Mouse (Mus musculus): ENCODE data around the gene 2310057M21Rik.
"Not testable (repeated sequence)": the region's sequence is repeated elsewhere in the genome, so short reads cannot be mapped to it uniquely, and the experiment has no call there.

2310057M21Rik gene

DNA sequence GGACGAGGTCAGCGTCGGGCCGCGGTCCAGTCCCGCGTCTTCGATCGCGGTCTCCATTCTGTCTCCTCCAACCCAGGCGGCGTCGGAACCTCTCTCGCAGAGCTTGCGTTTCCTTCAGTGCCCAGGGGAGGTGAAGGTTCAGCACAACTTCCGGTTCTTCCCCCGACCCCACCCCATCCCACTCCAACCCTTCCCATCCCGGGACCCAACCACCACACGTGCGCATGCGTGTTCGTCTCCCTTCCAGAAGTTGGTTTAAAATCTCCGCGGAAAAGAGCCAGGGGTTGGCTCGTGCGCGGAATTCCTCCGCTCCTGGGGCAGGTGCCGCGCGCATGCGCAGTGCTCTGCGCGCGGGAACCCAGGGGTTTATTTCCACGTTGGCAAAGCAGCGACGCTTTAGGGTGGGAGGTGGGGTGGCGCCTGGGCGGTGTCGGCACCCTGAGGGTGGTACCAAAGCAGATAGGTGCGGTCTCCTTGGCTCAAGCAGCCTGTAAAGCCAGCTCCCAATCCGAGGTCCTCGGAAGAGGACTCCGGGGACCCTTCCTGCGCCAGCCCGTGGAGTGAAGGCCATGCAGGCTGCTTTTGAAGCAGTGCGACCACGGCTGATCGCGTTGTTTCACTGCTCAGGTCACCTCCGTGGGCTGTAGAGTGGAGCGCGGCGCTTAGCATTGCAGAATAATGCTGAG lies at the start of gene 2310057M21Rik:
Gene 2310057M21Rik (minus strand): TSS at position 145 of the 686 bp plus-strand sequence.
- in situ Hi-C loops (cut with MboI; ENCODE audit: low pct_unique_long_range_greater_than_20kb in 1 of 2, low sequenced_read_pairs in 2 of 2, unreplicated experiment in 1 of 2), result no loop called here

DNA sequence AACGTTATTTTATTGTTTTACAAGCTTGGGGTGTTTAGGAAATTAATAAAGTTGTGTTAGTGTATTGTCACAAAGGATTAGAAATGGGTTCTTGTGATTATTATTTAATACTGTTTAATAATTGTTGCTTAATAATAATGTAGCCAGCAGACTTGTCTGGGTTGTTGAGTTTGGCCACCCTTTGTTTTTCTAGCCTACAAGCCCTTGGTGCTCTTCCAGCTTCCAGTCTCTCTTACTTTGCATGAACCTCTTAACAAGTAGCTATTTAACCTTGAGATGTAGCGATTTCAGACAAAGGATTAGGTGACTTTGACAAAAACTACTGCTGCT lies 49.3 kb upstream of the 2310057M21Rik start:
- in situ Hi-C loops (cut with MboI; ENCODE audit: low pct_unique_long_range_greater_than_20kb in 1 of 2, low sequenced_read_pairs in 2 of 2, unreplicated experiment in 1 of 2), result no loop called here

DNA sequence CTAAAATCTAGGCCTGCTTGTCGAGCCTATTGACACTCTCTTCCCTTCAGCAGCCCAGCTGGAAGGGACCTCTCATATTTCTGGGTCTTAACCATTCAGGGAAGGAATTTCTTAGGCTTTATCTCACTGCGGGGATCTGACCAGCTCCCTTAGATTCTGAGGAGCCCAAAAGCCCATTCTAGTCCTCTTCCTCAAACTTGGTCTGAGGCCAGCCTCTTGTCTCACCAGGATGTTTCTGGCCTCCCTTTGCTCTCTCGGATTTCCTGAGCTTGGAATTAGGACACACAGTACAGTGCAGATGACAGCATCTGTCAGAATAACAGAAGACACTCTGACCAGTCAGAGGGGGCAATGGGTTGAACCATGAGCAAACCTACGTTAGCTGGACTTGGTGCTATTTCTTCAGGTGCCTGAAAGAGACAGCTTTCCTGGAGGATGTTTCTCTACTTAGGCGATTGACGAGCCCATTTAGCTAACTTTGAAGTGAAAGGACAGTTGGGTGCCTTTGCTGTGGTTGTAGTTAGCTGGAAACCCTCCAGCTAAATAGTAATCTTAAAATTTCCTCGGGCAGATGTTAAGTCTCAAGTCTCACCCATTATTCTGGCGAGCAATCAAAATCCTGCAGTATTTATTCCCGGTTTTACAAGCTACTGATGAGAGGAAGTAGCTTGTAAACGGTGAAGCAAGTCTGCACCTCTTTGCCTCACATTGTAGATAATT lies 48.8 kb upstream of the 2310057M21Rik start:
- in situ Hi-C loops (cut with MboI; ENCODE audit: low pct_unique_long_range_greater_than_20kb in 1 of 2, low sequenced_read_pairs in 2 of 2, unreplicated experiment in 1 of 2), result no loop called here

DNA sequence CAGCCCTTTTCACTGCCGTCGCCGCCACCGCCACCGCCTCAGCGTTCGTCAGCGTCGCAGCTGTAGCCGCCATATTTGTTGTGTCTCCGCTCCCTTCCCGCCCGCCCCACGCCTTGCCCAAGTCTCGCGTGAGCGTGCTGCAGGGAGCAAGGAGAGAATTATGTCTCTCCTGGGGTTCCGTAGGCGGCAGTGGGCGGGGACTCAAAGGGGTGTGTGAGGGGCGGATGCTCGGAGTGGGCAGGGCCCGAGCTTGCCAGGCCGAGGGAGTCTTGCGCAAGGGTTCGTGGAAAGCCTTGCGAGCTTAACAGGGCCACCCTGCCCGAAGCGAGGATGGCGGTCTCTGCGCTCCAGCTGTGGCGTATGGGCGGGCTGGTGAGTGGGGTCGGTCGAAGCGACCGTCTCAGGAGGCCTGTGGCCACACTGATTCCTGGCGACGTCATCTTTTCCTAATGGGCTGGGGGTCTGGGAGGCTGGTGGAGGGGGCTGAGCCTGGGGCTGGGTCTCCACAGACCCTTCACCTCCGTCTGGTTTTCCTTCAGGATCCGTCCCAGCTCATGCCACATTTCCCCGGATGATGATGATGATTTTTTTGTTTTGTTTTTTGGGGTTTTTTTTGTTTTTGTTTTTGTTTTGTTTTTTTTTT lies 48.0 kb upstream of the 2310057M21Rik start, which contains the start of the genes Ikzf5 and Acadsb:
Gene Ikzf5 (minus strand): TSS at position 106 of the 643 bp plus-strand sequence.
Gene Acadsb (plus strand): TSS at position 186 of the 643 bp plus-strand sequence.
- in situ Hi-C loops (cut with MboI; ENCODE audit: low pct_unique_long_range_greater_than_20kb in 1 of 2, low sequenced_read_pairs in 2 of 2, unreplicated experiment in 1 of 2), result no loop called here

DNA sequence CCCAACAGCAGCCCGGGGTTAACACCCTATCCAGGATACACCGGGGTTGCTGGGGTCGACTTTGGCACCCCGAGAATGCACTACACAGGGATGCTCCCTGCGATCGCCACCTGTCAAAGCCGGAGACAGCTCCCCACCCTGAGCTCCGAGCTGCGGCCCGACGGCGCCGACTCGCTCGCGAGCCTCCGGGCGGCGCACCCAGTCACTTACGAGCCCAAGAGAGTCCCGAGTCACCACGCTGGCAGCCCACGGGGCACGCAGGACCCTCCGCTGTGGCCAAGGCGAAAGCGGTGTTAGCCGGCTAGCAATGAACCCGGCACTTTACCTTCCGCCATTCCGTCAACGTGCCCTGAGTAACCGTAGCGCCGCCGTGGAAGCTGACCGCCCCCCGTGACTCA lies 47.4 kb upstream of the 2310057M21Rik start:
- in situ Hi-C loops (cut with MboI; ENCODE audit: low pct_unique_long_range_greater_than_20kb in 1 of 2, low sequenced_read_pairs in 2 of 2, unreplicated experiment in 1 of 2), result no loop called here

DNA sequence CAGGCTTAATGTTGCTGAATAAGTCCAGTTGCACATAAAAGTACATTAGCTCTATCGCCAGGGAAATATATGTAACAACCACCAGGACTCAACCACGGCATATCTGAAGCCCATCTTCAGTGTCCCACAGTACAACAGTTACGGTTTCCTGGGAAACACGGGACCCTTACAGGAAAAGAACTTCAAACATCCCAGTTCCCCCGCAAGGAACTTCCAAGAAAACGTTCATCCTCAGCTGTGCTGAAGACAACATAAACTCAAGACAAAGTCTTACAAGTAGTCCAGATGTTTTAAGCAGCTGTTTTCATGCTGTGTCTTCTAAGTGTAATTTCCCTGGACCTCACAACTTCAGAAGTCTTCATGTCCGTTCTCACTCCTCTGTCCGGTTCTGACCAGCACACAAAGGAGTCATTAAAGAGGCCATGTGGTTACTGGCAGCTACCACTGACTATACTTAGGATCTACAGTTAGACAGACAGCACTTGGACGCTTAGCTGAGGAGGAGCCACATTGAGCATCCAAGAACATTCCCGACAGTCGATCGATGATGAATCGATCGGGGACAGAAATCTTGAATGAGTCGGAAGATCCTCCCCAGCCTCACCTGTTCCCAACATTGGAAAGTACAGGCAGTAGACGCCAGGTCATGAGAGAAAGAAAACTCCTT lies 46.9 kb upstream of the 2310057M21Rik start:
- in situ Hi-C loops (cut with MboI; ENCODE audit: low pct_unique_long_range_greater_than_20kb in 1 of 2, low sequenced_read_pairs in 2 of 2, unreplicated experiment in 1 of 2), result no loop called here

DNA sequence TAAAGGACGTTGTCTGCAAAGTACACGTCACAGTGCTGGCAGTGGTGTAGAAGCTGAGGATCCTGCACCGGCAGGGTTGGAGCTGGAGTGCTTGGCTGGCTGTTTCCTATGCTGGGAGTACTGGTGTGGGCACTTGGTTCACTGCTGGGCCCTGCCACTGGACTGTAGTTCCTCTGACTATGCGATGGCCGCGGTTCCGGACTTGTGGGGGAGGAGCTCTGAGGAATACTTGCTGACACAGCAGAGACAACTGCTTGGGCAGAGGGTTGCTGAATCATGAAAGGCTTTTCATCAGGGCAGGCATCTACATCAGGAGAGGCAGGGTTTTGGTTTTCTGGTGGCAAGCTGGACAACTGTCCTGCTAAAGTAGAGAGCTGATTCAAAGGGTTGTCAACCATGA lies 29.2 kb upstream of the 2310057M21Rik start:
- in situ Hi-C loops (cut with MboI; ENCODE audit: low pct_unique_long_range_greater_than_20kb in 1 of 2, low sequenced_read_pairs in 2 of 2, unreplicated experiment in 1 of 2), result not testable (repeated sequence)

DNA sequence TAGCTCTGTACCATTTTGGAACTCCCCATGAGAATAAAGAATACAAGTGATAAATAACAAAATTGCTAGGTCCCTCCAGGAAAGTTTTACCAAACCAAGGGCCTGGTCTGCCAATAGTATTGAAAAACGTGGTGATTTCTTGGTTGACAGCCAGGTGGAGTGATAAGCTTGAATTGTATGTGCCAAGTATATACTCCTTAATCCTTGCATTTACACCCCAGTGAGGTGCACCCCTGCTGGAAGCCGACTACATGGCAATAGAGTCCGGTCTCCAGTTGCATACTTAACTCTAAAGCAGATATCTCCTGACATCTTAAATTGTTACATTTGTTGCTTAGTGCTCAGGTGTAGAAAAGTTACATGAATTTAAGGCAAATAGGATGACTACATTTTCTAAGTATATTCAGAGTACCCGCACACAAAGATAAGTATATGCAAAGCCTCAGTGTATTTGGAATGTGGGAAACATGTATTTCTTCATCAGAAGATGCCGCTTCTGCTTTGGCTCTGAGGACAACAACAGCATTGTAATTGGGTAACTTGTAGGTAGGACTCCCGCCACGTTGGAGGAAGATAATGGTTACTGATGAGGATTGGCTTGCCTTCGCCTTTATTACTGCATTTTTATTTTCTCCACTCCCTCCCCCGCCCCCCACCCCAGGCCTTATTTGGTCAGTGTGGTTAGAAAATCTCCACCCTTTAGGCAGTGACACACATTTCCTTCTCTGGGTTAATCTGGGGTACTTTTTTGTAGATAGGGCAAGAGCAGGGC lies 9.5 kb upstream of the 2310057M21Rik start:
- in situ Hi-C loops (cut with MboI; ENCODE audit: low pct_unique_long_range_greater_than_20kb in 1 of 2, low sequenced_read_pairs in 2 of 2, unreplicated experiment in 1 of 2), result no loop called here

DNA sequence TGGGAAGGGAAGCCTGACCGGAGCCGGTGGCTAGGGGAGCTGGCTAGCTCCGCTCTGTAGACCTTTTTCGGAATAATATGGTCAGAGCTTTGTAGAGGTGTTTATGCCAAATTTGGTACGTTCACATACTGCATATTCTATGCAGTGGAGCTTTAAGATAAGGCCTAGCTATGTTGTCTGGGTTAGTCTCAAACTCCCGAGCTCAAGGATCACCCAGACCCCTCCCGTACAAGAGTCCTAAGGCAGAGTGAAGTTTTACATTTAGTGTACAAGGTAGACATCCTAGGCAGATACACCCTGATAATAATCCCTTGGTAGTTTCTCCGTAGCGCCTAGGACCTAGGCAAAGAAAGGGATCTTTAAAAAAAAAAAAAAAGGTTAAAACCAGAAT lies 8.9 kb upstream of the 2310057M21Rik start:
- in situ Hi-C loops (cut with MboI; ENCODE audit: low pct_unique_long_range_greater_than_20kb in 1 of 2, low sequenced_read_pairs in 2 of 2, unreplicated experiment in 1 of 2), result no loop called here

DNA sequence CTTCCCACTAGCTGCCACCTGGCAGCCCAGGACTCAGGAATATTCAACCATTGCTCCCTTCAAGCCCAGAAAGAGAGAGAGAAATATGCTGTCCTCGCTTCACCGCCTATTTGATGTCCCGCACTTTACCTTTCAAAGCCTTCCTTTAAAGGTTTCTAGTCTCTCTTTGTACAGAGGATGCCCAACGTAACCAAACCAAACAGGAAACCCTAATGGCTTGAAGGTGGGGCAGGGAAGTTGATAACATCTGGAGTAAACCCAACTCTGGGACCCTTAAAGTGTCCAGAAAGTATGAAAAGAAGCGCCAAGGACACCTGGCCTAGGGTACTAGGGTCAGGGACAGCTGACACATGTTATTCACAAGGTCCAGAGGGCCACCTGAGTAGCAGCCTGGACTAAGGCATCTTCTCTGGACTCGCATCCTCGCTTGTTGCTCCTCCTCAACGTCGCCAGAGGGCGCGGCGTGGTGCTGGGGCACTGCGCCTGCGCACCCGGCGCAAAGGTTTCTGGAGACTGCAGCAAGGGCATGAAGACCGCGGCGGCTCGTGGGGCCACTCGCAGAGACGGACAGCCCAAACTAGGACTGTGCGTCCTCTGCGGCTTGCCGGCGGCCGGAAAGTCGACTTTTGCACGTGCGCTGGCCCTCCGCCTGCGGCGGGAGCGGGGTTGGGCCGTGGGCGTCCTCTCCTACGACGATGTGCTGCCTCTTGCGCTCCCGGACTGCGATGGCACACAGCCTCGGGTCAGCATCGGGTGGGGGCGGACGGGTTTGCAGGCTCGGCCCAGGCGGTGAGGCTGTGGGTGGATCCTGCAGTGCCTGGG lies 8.3 kb upstream of the 2310057M21Rik start, which contains the start of gene Pstk:
Gene Pstk (plus strand): TSS at position 494 of the 822 bp plus-strand sequence.
- in situ Hi-C loops (cut with MboI; ENCODE audit: low pct_unique_long_range_greater_than_20kb in 1 of 2, low sequenced_read_pairs in 2 of 2, unreplicated experiment in 1 of 2), result no loop called here

DNA sequence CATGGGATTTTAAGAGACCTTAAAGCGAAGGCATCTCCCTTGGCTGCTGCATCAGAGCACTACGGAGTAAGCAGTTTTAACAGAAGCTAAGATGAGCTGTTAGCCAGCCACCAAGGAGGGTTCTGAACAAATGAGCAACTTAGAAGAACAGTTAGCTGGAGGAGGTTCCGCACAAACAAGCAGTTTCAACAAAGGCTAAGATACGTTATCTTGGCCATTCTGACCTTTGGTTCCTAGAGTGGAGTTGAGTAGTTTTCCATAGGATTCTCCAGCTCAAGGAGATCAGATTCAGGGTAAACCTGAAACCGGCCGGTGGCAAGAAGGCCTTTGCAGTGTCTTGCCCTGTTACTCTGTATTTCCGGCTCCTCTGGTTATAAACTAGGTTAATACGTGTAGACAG lies 1.6 kb upstream of the 2310057M21Rik start:
- in situ Hi-C loops (cut with MboI; ENCODE audit: low pct_unique_long_range_greater_than_20kb in 1 of 2, low sequenced_read_pairs in 2 of 2, unreplicated experiment in 1 of 2), result no loop called here

DNA sequence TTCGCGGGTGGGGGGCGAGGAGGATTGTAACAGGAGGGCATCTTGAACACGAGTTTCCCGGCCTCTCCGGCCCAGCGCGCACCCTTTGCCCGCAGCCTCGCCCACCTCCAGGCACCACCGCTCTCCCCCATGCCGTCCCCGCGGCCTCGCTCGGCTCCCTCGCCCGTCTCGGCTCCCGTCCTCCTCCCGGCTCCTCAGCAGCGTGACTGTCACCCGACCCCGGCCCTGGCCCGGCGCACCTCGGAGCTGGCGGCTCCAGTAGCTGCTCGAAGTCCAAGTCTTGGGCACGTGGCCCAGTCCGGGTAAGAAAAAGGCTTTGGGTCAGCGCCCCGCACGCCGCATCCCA lies 317 bp downstream of the 2310057M21Rik start:
- in situ Hi-C loops (cut with MboI; ENCODE audit: low pct_unique_long_range_greater_than_20kb in 1 of 2, low sequenced_read_pairs in 2 of 2, unreplicated experiment in 1 of 2), result no loop called here

DNA sequence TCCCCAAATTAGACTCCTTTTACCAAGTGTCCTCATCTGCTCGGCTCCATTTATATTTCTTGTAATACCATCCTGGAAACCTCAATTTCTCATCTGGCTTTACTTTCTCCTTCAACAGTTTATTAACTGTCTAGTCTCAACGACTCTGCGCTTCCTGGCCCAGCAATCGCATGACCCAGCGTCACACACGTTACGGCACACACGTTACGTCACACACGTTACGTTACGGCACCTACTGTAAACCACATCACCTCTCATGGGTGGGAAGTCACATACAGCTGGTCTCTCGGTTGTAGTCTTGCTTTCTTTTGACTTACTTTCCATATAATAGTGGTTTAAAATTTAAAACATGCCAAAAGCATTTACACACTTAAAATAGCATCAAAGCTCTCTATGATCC lies 6.5 kb downstream of the 2310057M21Rik start:
- in situ Hi-C loops (cut with MboI; ENCODE audit: low pct_unique_long_range_greater_than_20kb in 1 of 2, low sequenced_read_pairs in 2 of 2, unreplicated experiment in 1 of 2), result no loop called here

DNA sequence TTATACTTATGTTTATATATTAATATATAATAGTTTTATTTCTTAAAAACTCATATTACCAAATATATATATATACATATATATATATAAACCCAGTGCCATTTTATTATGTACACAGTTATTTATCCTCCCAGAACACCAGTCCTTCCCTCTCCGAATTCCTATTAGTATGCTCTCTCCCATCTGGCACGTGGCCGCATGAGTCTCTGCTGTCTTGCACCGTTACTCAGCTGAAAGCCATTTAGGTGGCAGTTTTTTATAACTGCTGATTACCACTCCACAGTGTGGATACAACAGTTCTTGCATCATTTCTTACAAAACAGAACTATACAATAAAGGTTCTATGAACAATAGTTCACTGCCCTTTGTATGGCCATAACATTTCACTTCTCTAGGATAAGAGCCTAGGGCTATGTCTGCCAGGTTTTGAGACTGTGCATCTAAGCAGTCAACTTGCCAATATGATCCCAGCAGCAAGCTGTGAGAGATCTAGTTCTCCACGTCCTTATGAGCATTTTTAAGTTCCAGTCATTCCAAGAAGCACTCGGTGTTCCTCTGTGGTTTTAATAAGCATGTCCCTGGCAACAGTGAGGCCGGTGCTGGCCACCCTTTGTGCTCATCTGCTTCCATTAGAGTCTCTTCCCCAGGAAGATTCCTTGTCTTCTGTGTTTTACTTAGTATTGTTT lies 16.6 kb downstream of the 2310057M21Rik start:
- in situ Hi-C loops (cut with MboI; ENCODE audit: low pct_unique_long_range_greater_than_20kb in 1 of 2, low sequenced_read_pairs in 2 of 2, unreplicated experiment in 1 of 2), result no loop called here

DNA sequence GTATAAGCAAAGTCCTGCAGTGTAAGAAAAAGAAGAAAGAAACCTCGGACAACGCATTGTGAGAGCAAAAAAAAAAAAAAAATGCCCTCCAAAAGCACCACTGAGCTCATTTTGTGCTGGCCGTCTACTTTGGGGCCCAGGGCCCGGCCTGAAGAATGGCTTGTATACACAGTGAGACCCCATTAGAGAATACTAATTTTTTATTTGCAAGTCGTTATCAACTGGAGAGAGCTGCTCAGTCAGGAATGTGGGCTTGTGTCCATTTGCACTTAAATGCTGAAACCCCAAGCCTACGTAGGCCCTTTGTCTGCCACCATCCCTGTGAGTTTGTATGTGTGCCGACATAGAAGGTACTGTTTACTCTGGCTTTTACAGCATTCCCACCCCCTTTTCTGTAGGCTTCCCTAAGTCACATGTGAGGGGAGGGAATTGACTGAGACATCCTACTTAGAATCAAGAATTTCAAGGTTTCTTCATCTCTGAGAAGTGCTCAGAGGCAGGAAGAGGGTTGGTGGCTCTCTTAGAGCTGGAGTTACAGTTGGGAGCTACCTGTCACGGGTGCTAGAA lies 25.0 kb downstream of the 2310057M21Rik start:
- in situ Hi-C loops (cut with MboI; ENCODE audit: low pct_unique_long_range_greater_than_20kb in 1 of 2, low sequenced_read_pairs in 2 of 2, unreplicated experiment in 1 of 2), result no loop called here

DNA sequence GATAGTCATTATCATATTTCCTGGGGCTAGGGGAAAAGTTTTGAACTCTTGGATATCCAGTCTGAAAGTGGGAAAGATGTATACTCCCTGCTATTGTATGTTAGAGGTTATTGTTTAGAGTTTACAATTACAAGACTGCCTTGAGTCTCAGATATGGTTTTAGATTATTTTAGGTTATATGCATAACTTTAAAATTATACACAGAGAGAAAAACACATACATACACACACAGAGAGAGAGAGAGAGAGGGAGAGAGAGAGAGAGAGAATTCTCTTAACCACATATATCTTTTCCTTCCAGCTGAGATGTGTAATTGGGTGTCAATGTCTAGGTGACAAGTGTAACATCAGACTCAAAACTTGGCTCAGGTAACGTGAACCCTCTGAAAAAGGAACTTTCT lies 29.0 kb downstream of the 2310057M21Rik start, which contains the start of gene Fam24a:
Gene Fam24a (plus strand): TSS at position 301 of the 400 bp plus-strand sequence.
- in situ Hi-C loops (cut with MboI; ENCODE audit: low pct_unique_long_range_greater_than_20kb in 1 of 2, low sequenced_read_pairs in 2 of 2, unreplicated experiment in 1 of 2), result no loop called here

DNA sequence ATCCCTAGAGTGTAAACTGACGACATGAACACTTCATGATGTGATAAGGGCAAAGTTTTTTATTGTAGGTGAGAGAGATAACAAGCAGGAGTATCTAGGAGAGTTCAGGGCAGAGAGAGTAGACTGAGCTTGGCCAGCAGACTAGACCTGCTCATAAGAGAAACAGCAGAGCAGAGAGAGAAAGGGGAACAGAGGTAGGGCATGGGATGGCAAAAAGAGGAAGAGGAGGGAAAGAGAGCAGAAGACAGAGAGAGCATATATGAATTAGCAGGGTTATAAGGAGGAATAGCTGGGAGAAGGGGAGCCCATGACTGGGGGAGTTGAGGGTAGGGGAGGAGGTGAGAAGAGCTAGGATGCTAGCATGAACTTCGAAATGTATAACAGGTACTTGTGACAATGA lies 30.9 kb downstream of the 2310057M21Rik start:
- in situ Hi-C loops (cut with MboI; ENCODE audit: low pct_unique_long_range_greater_than_20kb in 1 of 2, low sequenced_read_pairs in 2 of 2, unreplicated experiment in 1 of 2), result no loop called here

All from mouse embryonic stem cell (cell line).